Mouse (Mus musculus) megakaryocyte, adult 5-6 weeks (primary cell): ENCODE results near the gene Letm1. TPM values are rescaled to one million over a fixed set of nuclear protein-coding genes. Genes with fewer than 3 reads are reported as not detected.

Source experiments
- ATAC-seq: 2 replicates; pipeline ENCODE4 v1.8.0; 2016; ENCODE audit warnings: mild to moderate bottlenecking, inconsistent platforms; ENCODE audit not compliant: poor library complexity, severe bottlenecking
- total RNA-seq, 2 experiments: library from RNA; stranded (forward) in 1 of 2; stranded (reverse) in 1 of 2; fragments of 153-499, 151-499 nt in 1 of 2; fragments of 221-1000, 200-1000 nt in 1 of 2; gene quantifications; 2 replicates each; pipeline versions ENCODE4 v1.2.3 to v1.2.4; 2015 to 2017

The Letm1 gene
- total RNA-seq (2015): 12.7 and 15.3 TPM in 2 replicates
- total RNA-seq (2017): 17.0 and 19.8 TPM in 2 replicates

DNA sequence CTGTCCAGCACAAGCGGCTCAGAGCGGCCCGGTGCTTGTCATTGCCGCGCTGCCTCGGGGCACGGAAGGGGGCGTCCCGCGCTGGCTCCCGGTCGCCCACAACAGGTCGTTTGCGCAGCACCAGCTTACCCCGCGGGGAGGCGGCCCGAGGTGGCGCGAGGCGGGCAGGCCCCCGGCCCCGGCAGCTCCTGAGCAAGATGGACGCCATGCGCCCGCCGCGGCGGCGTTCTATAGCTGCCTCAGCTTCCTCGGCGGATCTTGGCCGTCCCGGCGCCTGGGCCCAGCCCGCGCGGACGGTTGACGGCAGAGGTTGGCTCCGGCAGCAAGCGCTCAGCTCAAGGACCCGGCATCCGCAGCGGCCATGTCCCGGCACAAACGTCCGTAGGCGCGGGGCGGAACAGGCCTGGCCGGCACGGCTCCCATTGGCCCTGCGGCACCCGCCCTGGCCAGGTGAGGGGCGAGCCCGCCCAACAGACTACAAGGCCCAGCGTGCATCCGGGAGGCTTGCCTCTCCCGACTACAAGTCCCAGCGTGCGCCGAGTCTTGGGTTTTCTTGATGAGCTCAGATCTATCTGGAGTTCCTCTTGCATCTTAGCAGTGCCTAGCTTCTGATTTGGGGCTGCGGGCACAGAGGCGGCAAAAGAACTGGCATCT is at the start of gene Letm1:
Gene Letm1 (minus strand): TSS at position 473 of the 654 bp plus-strand sequence.
- ATAC-seq: peak; percentile 100

DNA sequence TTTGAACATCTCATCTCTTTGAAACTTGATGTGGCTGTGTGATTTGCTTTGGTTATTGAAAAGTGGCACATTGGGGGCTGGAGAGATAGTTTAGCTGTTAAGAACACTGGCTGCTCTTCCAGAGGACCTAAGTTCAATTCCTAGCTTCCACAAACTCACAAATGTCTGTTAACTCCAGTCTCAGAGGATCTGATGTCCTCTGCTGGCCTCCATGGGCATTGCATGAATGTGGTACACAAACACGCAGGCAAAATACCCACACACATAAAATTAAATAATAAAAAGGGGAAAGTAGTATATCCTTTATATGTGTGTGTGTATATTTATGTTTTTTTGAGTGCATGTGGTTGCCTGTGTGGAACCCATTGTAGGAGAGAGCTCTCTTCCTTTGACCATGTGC is 48.2 kb upstream of the Letm1 start:
- ATAC-seq: no peak

DNA sequence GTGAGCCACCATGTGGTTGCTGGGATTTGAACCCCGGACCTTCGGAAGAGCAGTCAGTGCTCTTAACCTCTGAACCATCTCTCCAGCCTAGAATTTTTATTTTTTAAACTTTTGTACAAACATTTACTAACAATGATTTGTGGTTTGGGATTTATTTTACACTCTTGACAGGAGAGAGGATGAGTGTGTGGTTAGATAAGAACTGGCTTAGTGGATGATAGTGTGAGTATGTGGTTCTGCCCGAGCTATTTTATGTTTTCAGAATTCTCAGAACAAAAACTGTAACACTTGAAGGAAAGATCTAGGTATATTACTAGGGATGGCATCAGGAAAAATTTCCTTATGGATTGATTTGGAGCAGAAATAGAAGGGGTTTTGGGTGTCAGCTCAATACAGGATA is 47.3 kb upstream of the Letm1 start:
- ATAC-seq: no peak

DNA sequence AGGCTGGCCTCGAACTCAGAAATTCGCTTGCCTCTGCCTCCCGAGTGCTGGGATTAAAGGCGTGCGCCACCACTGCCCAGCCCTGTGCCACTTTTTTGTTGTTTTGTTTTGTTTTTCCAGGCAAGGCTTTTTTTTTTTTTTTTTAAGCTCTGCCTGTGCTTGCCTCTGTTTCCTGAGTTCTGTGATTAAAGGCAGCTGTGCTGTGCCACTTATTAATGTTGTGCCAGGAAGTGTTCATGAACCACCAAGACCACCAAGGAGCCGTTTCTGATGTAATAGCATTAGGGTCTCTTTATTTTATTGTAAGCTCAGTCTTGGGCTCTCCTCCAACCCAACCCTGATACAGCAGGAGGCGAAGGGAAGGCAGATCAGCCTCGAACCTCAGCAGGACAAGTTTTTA is 45.5 kb upstream of the Letm1 start:
- no peak for ATAC-seq

DNA sequence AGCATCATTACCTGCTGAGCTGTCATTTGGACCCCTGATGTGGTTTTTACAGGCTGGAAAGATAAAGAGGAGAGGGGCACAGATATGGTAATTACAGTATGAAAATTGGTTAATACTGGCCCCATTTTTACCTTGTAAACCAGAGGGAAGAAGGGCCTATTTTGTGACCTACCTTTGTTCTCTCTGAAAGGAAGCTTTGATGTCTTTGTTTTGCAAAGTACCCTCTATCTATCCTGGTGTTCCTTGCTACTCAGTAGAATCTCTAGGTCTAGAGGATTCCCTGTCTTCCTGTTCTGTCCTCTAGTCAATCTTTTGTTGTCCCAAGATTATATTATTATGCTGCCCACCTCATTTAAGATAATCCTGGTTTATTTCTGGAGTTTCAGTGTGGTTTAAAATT is 43.4 kb upstream of the Letm1 start:
- no peak for ATAC-seq

DNA sequence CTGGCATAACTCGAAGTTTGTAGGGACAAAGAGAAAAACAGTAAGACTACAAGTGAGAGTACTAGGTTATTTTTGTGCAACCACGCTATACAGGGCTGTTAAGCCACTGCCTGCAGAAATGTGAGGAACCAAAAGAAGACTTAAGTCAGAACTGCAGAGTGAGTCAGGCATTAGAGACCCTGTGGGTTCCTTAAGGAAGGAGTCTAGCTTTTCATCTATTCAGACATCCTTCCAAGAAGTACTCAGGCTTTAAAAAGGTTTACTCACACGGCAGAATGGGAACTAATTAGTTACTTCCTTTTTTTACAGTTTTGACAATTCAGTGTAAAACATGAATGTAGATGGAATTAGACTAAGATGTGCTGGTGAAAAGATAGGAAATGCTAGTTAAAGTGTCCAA is 39.8 kb upstream of the Letm1 start:
- 0 out of 2 replicates have a peak, but pooled peaks have one; percentile 4 for ATAC-seq

DNA sequence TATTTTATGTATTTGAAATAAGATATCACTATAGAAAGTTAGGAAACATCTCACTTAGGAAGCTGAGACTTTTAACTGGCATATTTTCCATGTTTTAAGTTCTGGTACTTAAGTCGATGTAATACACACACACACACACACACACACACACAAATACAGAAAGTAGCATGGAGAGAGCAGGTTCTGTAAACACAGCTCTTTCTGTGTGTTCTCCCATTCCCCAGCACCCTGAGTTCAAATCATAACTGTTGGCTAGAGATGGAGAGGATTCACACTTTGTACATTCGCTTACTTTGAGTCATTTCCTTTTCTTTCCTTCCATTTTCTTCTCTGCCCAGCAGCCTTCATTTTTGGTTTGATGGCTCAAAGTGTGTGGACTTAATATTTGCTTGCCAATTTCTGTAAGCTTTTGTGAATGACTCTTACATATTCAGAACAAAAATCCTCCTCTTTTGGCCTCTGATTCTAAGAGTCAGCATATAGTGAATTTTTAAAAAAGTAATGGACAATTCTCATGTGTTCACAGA is 39.3 kb upstream of the Letm1 start:
- ATAC-seq: no peak

DNA sequence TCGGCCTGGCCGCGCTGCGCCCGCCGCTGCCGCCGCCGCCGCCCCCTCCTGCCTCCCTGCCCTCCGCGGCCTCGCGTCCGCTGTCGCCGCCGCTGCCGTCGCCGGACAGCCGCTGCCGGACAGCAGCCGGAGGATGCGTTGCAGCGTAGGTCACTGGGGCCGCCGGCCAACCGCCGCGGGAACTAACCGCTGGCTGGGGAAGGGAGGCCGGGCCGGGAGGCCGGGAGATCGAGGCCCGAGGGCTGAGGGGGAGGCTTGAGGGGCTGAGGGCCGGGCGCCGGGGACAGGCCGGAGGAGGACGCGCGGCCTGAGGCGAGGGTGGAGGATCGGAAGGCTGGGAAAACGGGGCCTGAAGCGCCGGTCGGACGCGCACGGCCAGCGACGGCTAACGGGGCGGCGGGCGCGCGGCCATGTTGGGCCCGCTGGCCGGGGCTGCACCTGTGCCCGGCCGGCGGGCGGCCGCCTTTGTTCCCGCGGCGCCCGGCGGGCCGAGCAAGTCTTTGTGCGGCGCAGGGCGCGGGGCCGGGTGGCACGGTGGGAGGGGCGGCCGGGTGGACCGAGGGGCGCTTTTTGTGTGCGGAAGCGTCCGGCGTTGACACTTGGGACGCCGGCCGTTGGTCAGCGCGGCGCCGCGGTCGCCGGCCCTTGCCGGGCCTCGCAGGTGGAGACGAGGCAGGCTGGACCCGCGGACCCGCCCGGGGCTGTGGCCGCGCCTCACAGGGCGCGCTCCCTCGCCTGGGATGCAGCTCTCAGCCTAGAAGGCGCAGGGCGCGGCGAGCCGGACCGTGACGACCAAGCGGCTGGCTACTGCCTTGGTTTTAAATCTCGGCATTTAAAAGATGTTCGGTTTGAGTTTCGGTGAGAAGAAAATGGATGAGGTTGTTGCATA is 38.4 kb upstream of the Letm1 start:
- peak; percentile 41 for ATAC-seq

DNA sequence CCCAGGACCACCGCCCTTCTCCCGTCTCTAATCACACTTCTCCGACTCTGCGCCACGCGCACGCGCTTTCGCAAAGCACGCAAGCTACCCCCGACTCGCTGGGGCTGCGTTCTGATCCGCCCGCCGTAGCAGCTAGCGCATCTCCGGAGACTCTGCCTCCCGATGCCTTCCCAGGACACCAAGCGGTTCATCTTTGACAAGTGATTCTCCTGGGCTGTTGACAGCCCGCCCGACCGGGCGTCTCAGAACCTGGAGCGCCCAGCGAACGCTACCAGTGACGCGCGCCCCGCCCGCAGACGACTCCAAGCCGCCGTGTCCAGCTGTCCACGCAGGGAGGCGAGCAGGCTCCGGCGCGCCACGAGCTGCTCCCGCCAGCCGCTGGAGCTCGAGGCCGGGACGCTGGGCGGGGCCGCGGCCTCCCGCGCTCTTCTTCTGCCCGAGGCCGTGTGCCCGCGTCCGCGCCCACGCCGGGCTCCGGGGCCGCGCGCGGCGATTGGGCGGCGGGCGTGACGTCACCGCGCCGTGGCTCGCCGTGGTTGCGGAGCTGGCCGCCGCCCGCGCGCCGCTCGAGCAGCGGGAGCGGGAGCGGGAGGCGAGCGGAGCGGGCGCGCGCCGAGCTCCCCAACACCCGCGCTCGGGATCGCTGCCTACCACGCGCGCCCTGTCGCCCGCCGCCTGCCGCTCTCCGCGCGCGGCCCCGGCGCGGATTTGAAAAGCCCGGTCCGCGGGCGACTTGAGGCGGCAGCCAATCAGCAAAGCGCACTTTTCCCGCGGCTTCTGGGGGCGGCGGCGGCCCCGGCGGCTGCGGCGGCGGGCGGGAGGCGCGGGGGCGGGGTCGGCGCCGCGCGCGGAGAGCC is 37.5 kb upstream of the Letm1 start, which contains the start of gene Nsd2:
Gene Nsd2 (plus strand): TSS at position 850 of the 857 bp plus-strand sequence.
- ATAC-seq: peak; percentile 76

DNA sequence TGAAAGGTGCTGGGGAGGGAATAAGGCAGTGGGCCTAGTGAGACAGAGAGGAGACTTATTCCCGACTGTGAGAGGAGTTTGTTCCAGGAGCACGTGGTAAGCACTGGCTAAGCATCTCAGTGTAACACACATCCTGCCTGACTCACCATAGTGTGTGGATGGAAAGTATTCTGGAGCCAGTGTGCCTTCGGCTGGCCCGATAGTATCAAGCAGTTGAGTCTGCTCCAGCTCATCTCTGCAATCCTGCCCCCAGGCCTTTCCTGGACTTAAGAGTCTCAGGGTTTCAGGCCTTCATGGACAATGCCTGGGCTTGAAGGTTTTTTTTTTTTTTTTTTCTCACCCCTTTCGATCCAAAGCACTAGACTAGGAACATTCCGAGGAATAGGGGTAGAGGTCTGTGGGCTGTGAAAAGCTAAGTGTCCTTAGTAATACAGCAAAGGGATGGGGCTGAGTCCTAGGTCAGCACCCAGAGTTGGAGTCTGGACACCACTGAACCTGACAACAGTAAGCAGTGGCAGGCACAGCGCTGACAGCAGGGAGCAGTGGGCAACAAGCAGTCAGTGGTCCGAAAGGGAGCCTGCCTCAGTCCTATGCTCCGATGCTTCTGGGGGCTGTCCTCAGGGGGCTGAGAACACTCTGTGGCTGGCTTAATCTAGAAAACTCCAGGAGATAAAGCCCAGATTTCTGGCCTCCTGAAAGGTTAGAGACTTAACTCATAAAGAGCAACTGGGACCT is 36.7 kb upstream of the Letm1 start:
- no peak for ATAC-seq

DNA sequence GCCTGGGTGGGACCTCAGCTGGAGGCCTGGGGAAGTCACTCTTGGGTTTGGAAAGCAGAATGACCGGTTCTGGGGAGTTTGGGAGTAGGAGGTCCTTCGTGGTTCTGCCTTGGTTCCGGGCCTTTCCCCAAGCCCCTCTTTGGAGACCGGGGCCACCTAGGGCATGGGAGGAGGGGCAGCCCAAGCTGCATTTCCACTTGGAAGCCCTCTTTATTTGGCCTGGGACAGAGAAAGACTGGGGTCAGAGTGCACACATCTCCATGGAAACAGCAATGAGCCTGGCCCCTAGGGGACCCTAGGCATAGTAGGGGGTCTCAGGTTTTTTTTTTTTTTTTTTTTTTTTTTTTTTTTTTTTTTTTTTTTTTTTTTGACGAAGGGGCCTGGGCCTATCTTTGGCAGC is 35.5 kb upstream of the Letm1 start:
- no peak for ATAC-seq

DNA sequence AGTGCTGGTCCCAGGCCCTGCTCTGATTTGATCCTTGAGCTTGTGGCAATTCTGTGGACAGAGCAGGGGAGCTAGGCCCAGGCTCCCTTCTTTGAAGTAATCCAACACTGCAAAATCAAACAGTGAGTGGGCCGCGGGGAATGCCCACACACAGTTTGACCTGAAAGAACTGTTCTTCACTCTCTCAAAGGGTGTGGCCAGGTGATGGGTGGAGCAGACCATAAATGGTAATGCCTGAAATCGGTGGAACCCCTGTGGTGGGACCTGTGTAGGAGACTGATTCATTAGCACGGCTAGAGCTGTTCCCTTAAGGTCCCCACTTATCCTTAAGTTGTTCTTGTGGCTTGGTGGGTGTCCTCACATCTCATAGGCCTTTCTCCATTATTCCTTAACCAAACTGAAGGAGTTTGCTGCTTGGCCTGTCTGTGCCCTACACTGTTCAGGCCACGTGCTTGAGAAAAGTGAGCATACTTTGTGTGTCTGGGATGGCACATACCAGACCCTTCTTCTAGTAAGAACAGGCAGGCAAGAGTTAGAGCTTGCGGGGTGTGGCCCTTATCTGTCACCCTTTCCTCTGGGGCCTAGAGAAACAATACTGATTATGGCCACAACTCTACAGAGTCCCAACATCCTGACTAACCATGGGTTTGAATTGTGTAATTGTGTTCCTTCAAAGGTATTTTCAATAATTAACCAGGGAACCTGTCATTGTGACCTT is 33.5 kb upstream of the Letm1 start:
- no peak for ATAC-seq

DNA sequence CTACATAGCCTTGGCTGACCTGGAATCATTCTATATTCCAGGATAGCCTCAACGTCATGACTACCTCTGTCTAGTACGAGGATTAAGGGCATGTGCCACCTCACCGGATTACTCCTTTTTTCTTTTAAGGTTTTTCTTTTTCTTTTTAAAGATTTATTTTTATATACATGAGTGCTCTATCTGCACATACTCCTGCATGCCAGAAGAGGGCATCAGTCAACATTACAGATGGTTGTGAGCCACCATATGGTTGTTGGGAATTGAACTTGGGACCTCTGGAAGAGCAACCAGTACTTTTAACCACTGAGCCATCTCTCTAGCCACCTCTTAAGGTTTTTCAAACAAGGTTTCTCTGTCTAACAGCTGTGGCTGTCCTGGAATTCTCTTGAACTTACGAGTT is 28.9 kb upstream of the Letm1 start:
- no peak for ATAC-seq

DNA sequence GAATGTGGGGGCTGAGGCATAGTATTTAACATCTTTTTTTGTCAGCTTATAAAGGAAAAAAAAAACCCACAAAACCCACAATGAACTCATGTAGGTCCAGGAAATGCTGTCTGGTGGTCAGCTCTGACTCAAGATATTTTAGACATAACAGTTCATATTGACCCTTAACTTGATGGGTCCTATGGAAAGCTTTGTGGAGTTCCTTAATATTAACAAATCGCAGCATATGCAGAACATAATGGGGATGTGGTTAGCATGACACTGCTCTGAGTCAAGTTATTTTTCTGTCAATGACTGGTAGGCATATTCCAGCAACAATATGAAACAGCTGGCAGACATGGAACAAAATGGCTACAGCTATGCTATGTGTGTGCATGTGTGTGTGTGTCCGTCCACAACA is 20.7 kb upstream of the Letm1 start:
- ATAC-seq: no peak

DNA sequence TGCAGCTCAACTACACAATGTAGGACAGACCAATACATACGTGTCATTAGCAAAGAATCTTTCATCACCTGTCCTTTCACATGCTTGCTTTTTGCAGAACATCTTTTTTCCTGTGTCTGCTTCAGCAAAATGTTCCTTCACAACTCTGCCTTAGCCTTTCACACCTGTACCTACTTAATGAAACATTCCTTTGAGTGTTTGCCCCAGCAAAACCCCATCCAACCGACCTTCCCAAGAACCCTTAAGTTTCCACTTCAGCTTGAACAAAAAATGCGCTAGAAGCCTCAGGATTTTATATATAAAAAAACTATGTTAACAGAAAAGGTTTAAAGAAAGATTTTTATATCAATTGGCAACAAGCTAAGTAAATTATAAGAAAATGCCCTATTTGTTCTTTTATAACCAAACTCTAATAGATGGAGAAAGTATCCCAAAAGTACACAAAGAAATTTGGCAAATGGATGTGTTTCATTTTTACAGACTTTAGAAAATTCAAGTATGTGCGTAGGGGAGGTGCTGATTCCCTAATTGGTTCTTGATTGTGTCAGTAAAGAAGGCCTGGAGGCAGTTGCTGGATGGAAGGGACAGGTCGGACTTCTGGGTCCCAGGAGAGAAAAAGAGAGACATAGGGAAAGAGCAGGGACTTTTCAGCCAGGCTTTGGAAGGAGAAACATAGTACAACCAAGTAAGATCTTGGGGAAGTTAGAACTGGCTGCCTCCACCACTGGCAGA is 9.5 kb upstream of the Letm1 start:
- ATAC-seq: no peak

DNA sequence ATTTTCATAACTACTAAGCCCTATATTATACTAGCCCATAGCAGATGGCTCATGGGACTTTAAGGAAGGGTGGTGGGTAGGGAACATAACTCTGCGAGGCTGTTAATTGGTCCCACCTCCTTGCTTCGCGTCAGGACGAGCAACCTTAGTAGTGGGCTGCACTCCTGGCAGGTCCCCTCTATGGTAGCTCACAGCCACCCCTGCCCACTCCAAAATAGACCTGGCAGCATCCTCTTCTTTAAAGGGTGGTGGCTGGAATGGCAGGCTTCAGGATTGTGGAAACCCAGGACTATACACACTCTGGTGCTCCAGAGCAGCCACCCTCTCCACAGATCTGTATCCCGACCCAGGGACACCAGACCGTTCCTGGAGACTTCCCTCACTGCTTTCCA is 378 bp upstream of the Letm1 start:
- no peak for ATAC-seq

DNA sequence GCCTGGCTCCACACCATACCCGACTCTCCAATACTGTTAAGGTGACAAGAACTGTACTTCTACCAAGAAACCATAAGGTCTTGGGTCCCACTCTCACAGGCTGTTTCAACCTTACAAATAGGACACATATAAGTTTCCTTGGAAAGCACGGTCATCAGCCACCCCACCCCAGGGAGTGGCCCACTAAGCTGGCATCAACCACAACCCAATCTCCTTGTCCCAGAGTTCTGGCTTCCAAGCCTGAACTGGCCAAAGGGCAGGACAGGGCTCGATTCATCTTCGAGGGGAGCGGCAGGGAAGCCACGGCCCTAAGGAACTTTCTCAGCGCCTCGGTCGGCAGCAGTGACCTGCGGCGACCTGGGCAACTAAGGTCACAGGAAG is 663 bp downstream of the Letm1 start:
- no peak for ATAC-seq

DNA sequence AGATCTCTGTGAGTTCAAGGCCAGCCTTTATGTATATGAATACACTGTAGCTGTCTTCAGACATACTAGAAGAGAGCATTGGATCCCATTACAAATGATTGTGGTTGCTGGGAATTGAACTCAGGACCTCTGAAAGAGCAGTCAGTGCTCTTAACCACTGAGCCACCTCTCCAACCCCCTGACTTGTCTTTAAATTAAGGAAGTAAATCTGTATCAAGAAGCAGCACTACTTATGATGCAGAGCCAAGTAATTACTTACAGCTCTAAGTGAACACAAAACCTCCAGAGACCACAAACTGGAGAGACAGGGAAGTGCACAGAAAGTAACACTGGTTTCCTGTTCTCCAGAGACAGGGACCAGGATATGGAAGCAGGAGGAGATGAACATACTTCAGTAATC is 5.4 kb downstream of the Letm1 start:
- no peak for ATAC-seq

DNA sequence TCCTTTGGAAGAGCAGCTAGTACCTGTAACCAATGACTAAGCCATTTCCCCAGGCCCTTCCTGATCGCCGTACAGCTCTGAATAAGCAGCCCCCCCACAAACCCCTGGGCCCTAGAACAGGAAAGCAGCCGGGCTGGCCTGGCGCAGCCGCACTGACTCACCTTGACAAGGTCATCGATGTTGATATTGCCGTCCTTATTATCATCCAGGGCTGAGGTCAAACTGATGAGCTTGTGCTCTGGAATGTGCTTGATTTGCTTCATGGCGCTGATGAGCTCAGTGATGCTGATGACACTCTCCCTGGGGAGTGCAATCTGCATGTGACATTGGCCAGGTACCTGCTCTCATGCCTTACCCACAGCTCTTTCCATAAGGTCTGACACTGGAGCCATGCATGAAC is 39.1 kb downstream of the Letm1 start:
- ATAC-seq: no peak
